Mouse (Mus musculus) layer of hippocampus, postnatal 36 days (tissue): ENCODE results near the gene Tssc4. TPM values are rescaled to one million over a fixed set of nuclear protein-coding genes. Genes with fewer than 3 reads are reported as not detected.

ENCODE experiments used
- DNase-seq, 2 experiments: peaks; one replicate each; pipeline ENCODE4 v3.0.0; 2022
- total RNA-seq, 2 experiments: library from RNA; stranded (reverse); gene quantifications; 2 replicates each; pipeline ENCODE4 v1.2.3; 2021

Gene Tssc4
- total RNA-seq, 2 experiments from 2014 or later, result 40.0 to 46.3 TPM

DNA sequence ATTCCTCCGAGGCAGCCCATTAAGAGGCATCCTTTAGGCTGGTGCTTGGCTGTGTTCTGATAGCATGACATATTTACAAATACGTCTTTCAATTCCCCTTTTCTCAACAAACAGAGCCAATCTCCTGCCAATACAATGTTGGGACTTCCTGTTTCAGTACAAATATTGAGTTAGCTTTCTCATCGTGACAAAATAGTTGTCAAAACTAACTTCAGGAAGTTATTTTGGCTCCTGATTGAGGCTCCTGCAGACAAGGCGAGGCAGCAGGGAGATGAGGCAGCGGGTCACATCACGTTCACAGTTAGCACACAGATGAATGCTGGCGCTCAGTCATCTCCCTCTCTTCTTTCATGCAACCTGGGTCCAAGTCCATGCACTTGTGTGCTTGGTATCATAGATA is 22.7 kb upstream of the Tssc4 start:
- no peak for DNase-seq

DNA sequence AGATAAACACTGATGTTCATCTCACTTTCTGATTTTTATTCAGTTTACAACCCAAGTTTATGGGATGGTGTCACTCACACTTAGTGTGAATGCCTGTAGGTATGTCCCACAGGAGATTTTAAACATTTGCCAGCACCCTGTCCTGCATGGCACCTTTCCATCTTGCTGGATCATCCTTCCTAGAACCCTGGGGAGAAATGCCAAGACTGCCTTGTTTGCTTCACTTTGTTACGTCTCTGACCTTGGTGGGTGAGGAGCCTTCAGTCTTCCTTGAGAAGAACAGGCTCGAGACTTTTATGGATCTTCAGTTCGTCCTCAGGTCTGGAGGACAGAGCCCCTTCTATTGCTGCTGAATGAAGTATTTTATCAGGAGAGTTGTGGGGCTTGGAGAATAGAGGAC is 19.7 kb upstream of the Tssc4 start:
- DNase-seq, result no peak

DNA sequence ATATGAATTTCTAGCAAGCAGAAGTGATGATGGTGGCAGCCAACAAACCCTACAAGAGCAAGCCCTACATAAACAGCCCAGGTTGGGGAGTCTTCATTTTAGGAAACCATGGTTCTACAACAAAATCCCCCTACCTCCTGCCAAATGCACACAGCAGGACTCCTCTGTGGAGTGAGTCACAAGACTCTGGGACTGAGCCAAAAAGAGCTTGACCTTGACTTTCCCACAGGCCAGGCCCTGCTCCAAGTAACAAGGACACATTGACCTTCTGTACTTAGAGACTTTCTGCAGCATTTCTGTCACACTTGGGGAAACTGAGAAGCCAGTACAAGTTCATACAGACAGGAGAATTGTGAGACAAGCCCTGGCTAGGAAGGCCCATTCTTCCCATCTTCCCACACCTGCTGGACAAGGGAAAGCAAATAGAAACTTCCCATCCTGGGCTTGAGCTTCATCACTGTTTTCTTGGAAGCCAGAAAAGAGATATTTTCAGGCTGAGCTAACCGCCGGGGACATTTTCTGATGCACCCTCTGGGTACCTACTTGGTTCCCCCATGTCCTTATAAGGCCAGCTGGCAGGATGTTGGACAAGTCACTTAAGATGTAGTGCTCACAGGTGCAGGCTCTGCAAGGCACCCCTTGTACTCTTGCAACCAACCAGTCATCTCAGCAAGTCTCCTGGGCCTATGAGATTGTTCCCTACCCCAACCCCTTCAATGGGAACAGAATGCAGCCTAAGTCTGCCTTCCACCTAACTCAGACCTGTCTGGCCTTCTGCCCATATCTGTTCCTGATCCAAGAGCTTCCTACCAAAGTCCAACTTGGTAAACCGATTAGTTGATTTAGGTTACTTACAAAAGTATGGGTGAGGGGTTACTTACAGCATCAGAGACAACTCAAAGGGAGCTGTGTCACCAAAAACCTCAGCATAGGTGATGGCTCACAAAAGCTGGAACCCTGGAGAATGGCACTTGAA is 18.9 kb upstream of the Tssc4 start:
- no peak for DNase-seq

DNA sequence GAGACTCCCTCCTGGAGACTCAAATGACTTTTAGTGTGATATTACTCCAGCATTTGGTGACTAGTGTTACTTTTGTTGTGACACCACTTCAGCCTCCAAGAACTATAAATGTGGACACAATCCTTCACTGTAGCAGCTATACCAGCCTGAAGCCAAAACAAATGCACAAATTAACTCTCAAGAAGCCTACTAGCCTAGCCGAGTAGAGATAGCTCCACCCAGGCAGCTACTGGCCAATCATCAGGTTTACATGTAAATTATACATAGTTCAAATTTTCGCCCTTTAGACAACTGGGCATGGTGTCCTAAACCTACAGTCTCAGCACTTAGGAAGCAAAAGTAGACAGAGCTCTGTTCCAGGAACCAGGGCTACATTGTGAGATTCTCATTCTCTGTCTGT is 17.7 kb upstream of the Tssc4 start:
- DNase-seq, result no peak

DNA sequence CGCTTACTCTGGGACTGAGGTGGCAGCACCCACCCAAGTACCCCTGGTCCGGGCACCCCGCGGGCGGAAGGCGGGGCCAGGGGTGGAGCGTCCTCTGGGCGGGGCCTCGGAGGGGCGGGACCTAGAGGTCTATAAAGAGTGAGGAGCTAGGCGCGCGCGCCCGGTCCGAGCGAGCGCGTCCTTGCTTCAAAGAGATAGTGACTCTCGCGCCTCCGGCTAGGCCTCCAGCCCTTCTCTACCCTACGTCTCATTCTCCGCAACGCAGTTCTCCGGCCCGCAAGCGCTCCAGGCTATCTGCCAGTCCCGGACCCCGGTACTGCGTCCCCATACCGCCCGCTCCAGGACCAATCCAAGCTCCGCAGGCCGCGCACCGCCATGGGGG is 16.4 kb upstream of the Tssc4 start, which contains the start of gene Cd81:
TSS of gene Cd81 (plus strand) at position 114 of the 382 bp plus-strand sequence.
- DNase-seq, result peak; percentile 81 to 89

DNA sequence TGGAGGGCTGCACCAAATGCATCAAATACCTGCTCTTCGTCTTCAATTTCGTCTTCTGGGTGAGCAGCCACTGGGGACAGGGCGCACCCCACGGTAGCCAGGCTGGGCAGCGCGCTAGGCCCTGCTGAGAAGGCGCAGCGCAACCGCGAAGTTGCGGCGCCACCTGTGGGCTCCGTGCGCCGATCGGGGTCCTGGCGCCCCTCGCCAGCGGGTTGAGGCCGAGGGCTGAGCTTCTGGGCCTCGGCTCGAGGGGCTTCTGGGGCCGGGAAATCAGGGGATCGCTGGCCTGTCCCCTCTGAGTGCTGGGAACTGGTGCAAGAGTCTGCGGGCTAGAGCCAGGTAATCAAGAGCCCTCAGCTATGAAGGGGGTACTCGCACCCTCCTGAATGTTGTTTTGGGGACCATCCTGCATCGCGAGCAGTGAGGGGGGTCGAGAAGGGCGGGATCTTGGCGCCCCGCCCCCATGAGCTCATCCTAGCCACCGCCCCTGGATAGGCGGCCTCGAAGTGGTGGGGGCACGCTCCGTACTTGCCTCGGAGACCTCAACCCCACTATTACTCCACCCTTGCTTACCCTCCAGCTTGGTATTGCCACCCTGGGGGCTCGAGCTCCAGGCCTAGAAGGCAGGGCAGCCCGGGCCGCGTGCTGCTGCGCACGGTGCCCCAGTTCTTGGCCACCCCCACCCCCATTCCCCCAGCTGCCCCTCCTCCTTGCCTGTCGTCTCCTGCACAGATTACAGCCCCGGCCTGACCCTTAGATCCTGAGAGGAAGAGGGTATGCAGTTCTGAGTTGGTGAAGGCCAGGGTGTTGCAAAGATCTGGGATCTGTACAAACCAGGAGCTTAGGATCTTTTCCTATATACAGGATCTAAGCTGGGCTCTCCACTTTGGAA is 15.8 kb upstream of the Tssc4 start:
- DNase-seq, result peak; percentile 65 to 71

DNA sequence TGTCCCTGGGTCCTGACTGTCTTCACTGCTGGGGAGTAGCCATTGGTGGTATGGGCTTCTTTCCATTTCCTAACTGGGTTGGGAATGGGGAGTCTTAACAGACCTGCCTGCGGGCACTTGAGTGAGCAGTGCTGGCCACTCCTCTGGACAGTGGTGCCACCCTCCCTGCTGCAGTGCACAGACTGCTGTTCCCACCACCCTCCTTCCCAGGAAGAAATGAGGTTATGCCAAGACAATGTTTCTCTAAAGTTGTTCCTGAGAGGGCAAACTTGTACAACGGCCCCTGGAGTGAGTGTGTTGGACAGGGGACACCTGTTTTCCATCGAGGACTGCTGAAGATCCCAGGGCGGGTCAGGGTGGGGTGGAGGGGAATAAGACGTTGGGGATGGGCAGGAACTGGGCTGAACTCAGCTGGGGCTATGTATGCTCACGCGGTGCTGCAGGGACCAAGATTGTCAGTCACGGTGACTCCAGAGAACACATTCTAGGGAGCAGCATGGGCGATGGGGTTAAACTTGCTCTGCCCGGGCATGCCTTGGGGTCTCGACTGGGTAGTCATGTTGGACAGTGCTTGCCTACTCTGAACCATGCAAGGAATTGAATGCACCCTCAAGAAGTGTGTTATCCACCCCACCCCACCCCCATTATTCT is 15.0 kb upstream of the Tssc4 start:
- DNase-seq, result no peak

DNA sequence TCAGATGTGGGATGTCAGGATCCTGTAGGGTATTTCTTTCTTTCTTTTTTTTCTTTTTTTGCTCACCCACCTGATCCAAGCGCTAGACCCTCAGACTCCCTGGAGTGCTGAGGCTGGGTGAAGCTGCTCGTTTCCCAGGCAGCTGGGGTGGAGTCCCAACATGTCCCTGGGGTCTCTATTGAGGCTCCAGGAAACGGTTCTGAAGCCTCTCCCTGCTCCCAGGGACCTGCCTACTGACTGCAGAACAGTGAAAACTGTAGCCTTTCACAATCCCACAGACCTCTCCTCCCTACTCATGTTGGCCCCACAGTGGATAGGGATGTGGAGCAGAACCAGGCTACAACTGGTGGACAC is 14.5 kb upstream of the Tssc4 start:
- no peak for DNase-seq

DNA sequence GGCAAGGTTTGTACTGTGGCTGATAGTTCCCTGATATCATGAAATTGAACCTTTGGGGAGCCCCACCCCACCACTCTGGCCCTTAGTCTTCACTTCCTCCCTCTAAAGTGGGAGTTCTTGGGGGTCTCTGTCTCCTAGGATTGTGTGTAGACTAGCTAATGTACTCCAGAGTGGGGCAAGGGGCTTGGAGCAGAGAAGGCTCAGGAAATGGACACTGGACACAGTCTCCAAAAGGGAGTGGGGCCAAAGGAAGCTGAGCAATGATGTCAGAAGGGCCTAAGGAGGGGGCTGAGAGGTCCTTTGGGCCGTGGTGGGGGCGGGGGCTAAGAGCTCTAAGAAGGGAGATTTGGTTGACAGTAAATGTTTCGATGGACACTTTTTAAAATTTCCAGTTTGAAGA is 14.0 kb upstream of the Tssc4 start:
- no peak for DNase-seq

DNA sequence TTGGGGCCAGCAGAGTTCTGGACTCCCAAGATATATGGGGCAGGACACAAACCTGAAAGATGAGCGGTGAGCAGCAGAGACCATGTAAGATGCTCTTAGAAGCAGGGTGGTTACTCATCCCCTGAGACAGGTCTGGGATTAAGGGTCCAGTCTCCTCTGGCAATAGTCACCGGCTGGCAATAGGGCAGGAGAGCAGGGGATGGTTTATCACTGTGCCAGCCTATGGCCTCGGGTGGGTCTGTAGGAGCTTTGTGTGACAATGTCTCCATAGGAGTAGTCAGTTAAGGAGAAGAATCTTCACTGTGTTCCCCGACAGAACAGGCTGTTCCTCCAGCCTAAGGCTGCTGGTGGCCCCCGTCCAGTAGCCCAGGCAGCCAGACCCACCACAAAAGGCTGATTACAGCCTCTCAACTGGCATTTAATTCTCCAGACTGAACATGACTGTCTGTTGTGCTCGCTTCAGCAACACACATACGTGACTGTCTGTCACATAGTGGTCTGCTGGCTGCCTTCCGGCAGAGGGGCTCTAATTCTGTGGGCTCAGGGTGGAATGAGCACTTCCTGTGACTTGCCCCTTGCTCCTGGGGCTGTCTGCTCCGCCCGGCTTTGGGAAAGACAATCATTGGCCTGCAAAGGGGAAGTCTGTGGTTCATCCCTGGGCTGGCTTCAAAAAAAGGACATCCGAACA is 13.4 kb upstream of the Tssc4 start:
- DNase-seq, result peak in 1 of 2 experiments; percentile 43

DNA sequence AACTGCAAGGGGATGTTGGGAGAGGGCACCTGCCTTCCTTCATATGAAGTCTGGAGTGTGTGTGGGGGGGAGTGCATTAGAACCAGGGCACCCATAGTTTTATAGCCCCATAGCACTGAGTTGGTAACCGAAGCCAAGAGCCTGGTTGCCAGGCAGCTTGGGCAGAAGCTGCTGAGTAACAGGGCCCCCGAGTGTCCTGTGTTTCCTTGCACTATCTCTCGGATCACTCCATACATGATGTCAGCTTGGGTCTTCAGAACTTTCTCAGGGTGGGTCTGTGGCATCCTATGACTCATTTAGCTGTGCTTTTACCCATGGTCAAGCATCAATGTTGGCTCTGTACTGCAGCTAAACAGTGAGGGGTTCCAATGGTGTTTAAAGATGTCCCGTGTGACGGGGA is 12.0 kb upstream of the Tssc4 start:
- no peak for DNase-seq

DNA sequence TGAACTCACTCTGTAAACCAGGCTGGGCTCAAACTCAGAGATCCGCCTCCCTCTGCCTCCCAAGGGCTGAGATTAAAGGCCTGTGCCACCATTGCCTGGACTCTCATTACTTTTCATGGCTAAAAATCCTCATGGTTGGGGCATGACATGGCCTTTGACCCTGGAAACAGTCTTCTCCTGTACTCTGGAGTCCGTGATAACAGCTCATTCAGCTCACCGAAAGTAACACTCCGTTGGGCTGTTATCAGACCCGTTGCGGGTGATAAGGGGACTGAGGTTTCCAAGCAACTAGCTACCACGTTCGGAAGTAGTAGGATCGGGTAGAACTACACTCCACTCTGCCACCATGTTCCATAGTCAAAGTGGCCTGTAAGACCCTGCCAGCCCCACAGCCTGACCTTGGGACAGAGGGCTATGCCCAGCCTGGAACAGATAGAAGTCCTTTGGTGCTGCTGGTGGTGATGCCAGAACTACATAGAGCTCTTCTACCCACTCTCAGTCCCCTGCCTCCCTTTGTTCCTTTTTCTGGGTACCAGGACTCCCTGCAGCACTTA is 11.3 kb upstream of the Tssc4 start:
- DNase-seq, result no peak

DNA sequence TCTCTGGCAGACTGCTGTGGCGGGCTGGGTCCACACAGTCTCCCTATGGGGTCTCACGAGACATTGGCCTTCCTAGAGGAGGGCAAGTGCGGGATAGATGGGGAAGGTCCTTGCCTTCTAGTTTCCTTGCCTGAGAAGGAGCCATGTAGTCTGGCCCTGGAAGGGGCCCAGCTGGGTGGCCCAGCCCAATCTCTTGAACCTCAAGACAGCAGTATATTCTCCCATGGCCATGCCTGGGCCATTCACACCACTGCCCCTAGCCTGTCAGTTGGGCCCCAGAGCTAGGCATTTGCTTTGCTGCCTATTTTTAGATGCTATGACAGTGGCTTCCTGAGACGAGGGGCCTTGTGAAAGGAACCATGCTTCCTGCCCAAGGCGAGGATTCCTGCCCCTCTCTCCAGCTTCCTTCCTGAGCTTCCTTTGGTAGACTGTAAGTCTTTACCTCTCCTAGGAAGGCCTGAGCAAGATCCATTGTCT is 10.8 kb upstream of the Tssc4 start:
- no peak for DNase-seq

DNA sequence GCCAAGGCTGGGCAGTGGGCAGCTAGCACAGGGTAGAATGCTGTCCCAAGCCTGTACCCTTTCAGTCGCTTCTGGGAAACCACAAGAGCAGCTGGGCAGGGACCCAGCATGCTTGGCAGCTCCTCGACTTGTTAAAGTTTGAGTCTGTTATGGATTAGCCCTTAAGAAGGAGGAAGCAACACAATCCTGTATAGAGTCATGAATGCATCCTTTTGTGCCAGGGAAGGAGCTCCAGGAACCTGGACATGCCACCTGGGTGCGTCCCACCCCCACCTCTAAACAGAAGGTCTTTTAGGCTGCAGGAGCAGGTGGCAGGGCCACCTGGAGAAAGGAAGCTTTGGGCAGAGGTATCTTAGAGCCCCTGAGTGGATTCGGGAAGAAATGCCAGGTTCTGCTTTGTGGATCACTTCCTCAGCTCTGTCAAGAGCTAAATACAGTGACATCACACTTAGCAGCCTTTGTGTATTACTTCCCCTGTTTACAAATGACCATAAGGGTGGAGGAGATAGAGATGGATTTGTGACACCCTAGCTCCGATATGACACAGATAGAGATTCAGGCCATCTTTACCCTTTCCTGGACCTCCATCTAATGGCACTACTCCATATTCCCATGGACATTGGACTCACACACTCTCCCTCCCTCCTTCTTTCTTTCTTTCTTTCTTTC is 9.7 kb upstream of the Tssc4 start:
- DNase-seq, result peak; percentile 53

DNA sequence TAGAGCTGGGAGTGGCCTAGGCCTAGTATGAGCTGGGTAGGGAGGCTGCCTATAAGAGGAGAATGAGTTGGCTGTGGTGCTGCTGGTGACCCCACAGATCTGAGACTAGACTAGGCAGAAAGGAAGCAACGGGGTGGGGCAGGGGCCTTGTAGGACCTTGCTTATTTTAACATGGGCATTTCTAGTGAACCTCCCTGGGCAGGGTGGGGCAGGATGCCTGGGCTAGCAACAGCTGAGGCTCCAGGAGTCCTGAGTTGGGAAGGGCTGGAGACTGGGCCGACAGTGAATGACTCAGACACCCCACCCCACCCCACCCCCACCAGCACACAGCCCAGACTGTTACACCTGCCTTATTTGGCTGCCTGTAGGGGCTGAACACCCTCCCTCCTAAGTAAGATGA is 6.3 kb upstream of the Tssc4 start:
- no peak for DNase-seq

DNA sequence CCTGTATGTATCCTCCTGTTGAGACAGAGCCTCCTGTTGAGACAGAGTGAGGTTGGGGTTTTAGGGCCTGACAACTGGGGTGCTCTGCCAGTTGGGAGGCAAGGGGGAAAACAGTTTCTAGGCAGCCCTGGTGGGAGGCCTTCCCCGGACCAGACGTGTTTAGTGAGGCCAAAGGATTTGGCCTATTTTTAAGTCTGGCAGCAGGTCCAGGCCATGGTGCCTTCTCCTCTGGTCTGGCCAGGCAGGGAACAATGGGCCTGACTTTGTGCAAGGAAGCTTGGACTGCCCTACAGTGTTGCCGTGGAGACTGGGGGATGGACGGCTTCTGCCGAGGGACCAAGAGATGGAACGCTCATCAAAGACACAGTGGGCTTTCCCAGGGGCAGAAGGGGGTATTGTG is 4.8 kb upstream of the Tssc4 start:
- DNase-seq, result peak; percentile 46 to 50

DNA sequence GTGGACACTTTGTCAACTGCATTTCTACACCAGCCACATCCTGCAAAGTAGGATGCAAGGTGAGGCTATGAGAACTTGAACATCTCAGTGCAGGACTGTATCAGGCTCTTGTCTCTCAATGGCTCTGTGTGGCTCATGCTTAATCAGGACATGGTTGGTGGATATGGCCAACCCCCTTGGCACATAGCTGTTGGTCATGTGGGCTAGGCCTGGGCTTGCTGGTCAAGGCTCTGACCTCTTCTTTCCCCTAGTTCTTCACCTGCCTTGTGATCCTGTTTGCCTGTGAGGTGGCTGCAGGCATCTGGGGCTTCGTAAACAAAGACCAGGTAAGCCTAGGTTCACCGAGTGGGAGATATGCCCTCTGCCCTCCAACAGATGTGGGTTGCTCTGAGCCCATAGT is 3.4 kb upstream of the Tssc4 start:
- DNase-seq, result no peak

DNA sequence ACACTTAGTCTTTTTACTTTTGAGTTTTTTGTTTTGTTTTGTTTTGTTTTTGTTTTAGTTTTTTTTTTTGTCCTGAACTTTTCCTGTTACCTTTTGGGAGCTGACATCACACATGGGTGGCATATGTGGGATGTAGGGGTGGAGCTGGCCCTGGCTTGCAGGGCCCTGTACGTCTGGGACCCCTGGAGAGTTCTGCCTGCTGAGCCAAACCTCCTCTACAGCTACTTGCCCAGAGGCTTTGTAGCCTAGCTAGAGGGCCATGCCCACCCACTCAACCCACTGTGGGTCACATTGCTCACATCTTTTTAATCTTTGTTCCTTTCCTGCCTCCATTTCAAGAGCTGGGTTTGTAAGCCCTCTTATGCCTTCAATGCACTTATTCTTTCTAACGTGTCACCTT is 1.6 kb upstream of the Tssc4 start:
- DNase-seq, result no peak

DNA sequence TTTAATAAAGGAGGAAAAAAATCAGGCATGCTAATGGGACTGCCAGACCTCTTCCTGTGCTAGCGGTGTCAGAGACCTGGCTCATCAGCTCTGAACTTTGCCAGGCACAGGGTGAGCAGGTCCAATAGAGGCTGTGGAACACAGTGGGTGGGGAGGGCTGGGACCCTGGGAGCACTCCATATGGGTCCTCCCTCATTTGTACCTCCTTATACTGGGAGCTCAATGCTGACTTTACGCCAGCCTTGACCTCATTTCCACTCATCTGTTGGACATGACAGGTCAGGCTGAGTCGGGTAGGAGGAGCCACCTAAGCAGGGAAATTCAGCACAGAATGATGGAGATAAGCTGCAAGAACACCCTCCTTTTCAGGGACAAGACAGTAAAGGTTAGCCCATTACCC is 1.2 kb upstream of the Tssc4 start:
- no peak for DNase-seq

DNA sequence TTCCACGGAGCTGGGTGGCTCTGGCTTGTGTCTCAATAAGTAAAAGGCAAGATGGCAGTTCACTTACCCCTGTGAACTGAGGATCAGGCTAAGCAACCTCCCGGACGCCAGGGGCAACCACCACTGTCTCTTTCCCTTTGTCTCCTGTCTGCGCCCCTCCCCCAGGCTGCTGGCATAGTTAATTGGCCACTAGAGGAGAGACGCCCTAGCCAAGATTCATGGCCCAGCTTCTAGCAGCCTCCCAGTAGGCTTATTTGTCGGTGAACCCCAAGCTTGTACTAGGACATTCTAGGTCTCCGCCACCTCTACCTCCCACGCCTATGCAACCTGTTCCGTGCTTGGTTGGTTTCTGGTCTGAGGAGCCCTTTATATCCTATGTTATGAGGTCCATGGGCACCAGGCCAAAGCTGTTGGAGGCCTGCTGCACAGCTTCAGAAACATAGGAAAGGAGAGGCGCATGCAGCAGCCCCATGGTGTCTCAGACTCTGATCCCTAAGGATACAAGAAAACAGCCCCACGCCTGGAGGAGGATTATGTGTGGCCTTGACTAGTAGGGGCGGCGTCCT is 650 bp upstream of the Tssc4 start:
- peak; percentile 41 to 42 for DNase-seq
